Mouse (Mus musculus): ENCODE results near the gene Cstad. TPM values are rescaled to one million over a fixed set of nuclear protein-coding genes. Genes with fewer than 3 reads are reported as not detected.

Gene Cstad
- polyA plus RNA-seq, 3 experiments from 2014 or later: 3.0 to 8.3 (median 4.3) TPM

Other genes starting within 250 kb of the Cstad start
- gene Sh3glb2, start 235.7 kb upstream of the Cstad start, polyA plus RNA-seq (2017; shearing (Covaris generic)): 100 to 1,000 TPM in 1 of 3 experiments, 10 to 100 TPM in 2; 84.8 to 111 (median 97.5) TPM
- 1 to 10 TPM; 3.2 to 5.4 (median 5.3) TPM for gene Miga2, start 230.8 kb upstream of the Cstad start, polyA plus RNA-seq (2017; shearing (Covaris generic))
- 10 to 100 TPM; 17.5 to 21.0 (median 17.7) TPM for gene Dolpp1, start 202.8 kb upstream of the Cstad start, polyA plus RNA-seq (2017; shearing (Covaris generic))
- 1 to 10 TPM; 1.8 to 2.6 (median 1.9) TPM for gene Crat, start 179.2 kb upstream of the Cstad start, polyA plus RNA-seq (2017; shearing (Covaris generic))
- gene Ptpa, start 179.0 kb upstream of the Cstad start, polyA plus RNA-seq (2017; shearing (Covaris generic)): 10 to 100 TPM; 36.5 to 78.0 (median 49.8) TPM
- not detected for gene Ier5l, start 120.8 kb upstream of the Cstad start, polyA plus RNA-seq (2017; shearing (Covaris generic))
- gene 1700001O22Rik, start 208.6 kb downstream of the Cstad start, polyA plus RNA-seq (2017; shearing (Covaris generic)): 1 to 10 TPM in 1 of 3 experiments, under 1 TPM in 2; 0.55 to 2.5 (median 0.84) TPM
- 10 to 100 TPM; 27.4 to 34.0 (median 28.7) TPM for gene Ntmt1, start 212.8 kb downstream of the Cstad start, polyA plus RNA-seq (2017; shearing (Covaris generic))
- gene Asb6, start 235.3 kb downstream of the Cstad start, polyA plus RNA-seq (2017; shearing (Covaris generic)): 10 to 100 TPM; 36.4 to 43.6 (median 36.4) TPM
- gene Prrx2, start 239.9 kb downstream of the Cstad start, polyA plus RNA-seq (2017; shearing (Covaris generic)): not detected